Mouse (Mus musculus): ENCODE measurements around the gene Srebf2. TPM values are rescaled to one million over a fixed set of nuclear protein-coding genes. Genes with fewer than 3 reads are reported as not detected.

Gene Srebf2
- polyA plus RNA-seq, 1 experiment, result 63.9 TPM

GRCm38 (mm10) chr15:82187924-82188323, 40.9 kb downstream of the Srebf2 start:
- Histone ChIP-seq H3K27ac (ENCODE audit: insufficient read depth, low read depth, low read length) (no peak overlapping the region), H3K4me1 (ENCODE audit: control insufficient read depth, insufficient read depth, low read length) (no peaks in the 10 kb centered on the region), H3K4me3 (ENCODE audit: insufficient read depth, low read length) (no peak overlapping the region)
- TF ChIP-seq POLR2A (IDR thresholded peaks at IDR 0.05; ENCODE audit: borderline replicate concordance, low read depth, low read length), result no peak
- no peak for TF ChIP-seq CTCF (IDR thresholded peaks at IDR 0.05; ENCODE audit: low read depth, low read length)

GRCm38 (mm10) chr15:82188481-82189240, 41.7 kb downstream of the Srebf2 start:
- Histone ChIP-seq H3K4me3 (ENCODE audit: insufficient read depth, low read length) (no peak overlapping the region), H3K4me1 (ENCODE audit: control insufficient read depth, insufficient read depth, low read length) (no peaks in the 10 kb centered on the region), H3K27ac (ENCODE audit: insufficient read depth, low read depth, low read length) (no peak overlapping the region)
- no peak for TF ChIP-seq POLR2A (IDR thresholded peaks at IDR 0.05; ENCODE audit: borderline replicate concordance, low read depth, low read length)
- TF ChIP-seq CTCF (IDR thresholded peaks at IDR 0.05; ENCODE audit: low read depth, low read length), result no peak

GRCm38 (mm10) chr15:82192617-82193016, 45.6 kb downstream of the Srebf2 start:
- Histone ChIP-seq H3K4me1 (ENCODE audit: control insufficient read depth, insufficient read depth, low read length) (no peaks in the 10 kb centered on the region), H3K27ac (ENCODE audit: insufficient read depth, low read depth, low read length) (no peak overlapping the region)
- TF ChIP-seq CTCF (IDR thresholded peaks at IDR 0.05; ENCODE audit: low read depth, low read length), result no peak
- TF ChIP-seq POLR2A (IDR thresholded peaks at IDR 0.05; ENCODE audit: borderline replicate concordance, low read depth, low read length), result no peak

GRCm38 (mm10) chr15:82196300-82196699, 49.3 kb downstream of the Srebf2 start:
- H3K27ac ChIP-seq (ENCODE audit: insufficient read depth, low read depth, low read length), result no peak overlapping the region
- H3K4me1 ChIP-seq (ENCODE audit: control insufficient read depth, insufficient read depth, low read length), result peaks cover 6% of the 10 kb centered on the region
- TF ChIP-seq CTCF (IDR thresholded peaks at IDR 0.05; ENCODE audit: low read depth, low read length) (no peak), POLR2A (IDR thresholded peaks at IDR 0.05; ENCODE audit: borderline replicate concordance, low read depth, low read length) (no peak)

More at GRCm38 (mm10) chr15:82192617-82193016, 45.6 kb downstream of the Srebf2 start:
- H3K4me3 ChIP-seq (ENCODE audit: insufficient read depth, low read length), result no peak overlapping the region

GRCm38 (mm10) chr15:82197246-82197750, 50.3 kb downstream of the Srebf2 start:
- no peak overlapping the region for H3K27ac ChIP-seq (ENCODE audit: insufficient read depth, low read depth, low read length)
- H3K4me3 ChIP-seq (ENCODE audit: insufficient read depth, low read length), result no peak overlapping the region
- H3K4me1 ChIP-seq (ENCODE audit: control insufficient read depth, insufficient read depth, low read length), result peaks cover 6% of the 10 kb centered on the region
- TF ChIP-seq POLR2A (IDR thresholded peaks at IDR 0.05; ENCODE audit: borderline replicate concordance, low read depth, low read length), result no peak
- no peak for TF ChIP-seq CTCF (IDR thresholded peaks at IDR 0.05; ENCODE audit: low read depth, low read length)

More at GRCm38 (mm10) chr15:82196300-82196699, 49.3 kb downstream of the Srebf2 start:
- no peak overlapping the region for H3K4me3 ChIP-seq (ENCODE audit: insufficient read depth, low read length)

GRCm38 (mm10) chr15:82197937-82198336, 51.0 kb downstream of the Srebf2 start:
- TF ChIP-seq POLR2A (IDR thresholded peaks at IDR 0.05; ENCODE audit: borderline replicate concordance, low read depth, low read length) (no peak), CTCF (IDR thresholded peaks at IDR 0.05; ENCODE audit: low read depth, low read length) (no peak)
- no peak overlapping the region for H3K4me3 ChIP-seq (ENCODE audit: insufficient read depth, low read length)
- H3K27ac ChIP-seq (ENCODE audit: insufficient read depth, low read depth, low read length), result no peak overlapping the region
- peaks cover 6% of the 10 kb centered on the region for H3K4me1 ChIP-seq (ENCODE audit: control insufficient read depth, insufficient read depth, low read length)

GRCm38 (mm10) chr15:82198342-82198741, 51.4 kb downstream of the Srebf2 start:
- TF ChIP-seq CTCF (IDR thresholded peaks at IDR 0.05; ENCODE audit: low read depth, low read length) (no peak), POLR2A (IDR thresholded peaks at IDR 0.05; ENCODE audit: borderline replicate concordance, low read depth, low read length) (no peak)
- Histone ChIP-seq H3K27ac (ENCODE audit: insufficient read depth, low read depth, low read length) (no peak overlapping the region), H3K4me3 (ENCODE audit: insufficient read depth, low read length) (no peak overlapping the region), H3K4me1 (ENCODE audit: control insufficient read depth, insufficient read depth, low read length) (peaks cover 6% of the 10 kb centered on the region)

GRCm38 (mm10) chr15:82199546-82199945, 52.6 kb downstream of the Srebf2 start:
- TF ChIP-seq CTCF (IDR thresholded peaks at IDR 0.05; ENCODE audit: low read depth, low read length) (no peak), POLR2A (IDR thresholded peaks at IDR 0.05; ENCODE audit: borderline replicate concordance, low read depth, low read length) (no peak)
- Histone ChIP-seq H3K27ac (ENCODE audit: insufficient read depth, low read depth, low read length) (no peak overlapping the region), H3K4me3 (ENCODE audit: insufficient read depth, low read length) (no peak overlapping the region), H3K4me1 (ENCODE audit: control insufficient read depth, insufficient read depth, low read length) (peaks cover 6% of the 10 kb centered on the region)

- H3K4me3 ChIP-seq (ENCODE audit: insufficient read depth, low read length), result no peak overlapping the region
- no peak overlapping the region for H3K27ac ChIP-seq (ENCODE audit: insufficient read depth, low read depth, low read length)
- H3K4me1 ChIP-seq (ENCODE audit: control insufficient read depth, insufficient read depth, low read length), result peaks cover 6% of the 10 kb centered on the region
- TF ChIP-seq POLR2A (IDR thresholded peaks at IDR 0.05; ENCODE audit: borderline replicate concordance, low read depth, low read length), result no peak
- TF ChIP-seq CTCF (IDR thresholded peaks at IDR 0.05; ENCODE audit: low read depth, low read length), result no peak
Observed at GRCm38 (mm10) chr15:82202086-82202485, 55.1 kb downstream of the Srebf2 start.

GRCm38 (mm10) chr15:82203090-82203489, 56.1 kb downstream of the Srebf2 start:
- no peak overlapping the region for H3K27ac ChIP-seq (ENCODE audit: insufficient read depth, low read depth, low read length)
- H3K4me3 ChIP-seq (ENCODE audit: insufficient read depth, low read length), result no peak overlapping the region
- H3K4me1 ChIP-seq (ENCODE audit: control insufficient read depth, insufficient read depth, low read length), result peaks cover 2% of the 10 kb centered on the region
- TF ChIP-seq CTCF (IDR thresholded peaks at IDR 0.05; ENCODE audit: low read depth, low read length), result no peak
- no peak for TF ChIP-seq POLR2A (IDR thresholded peaks at IDR 0.05; ENCODE audit: borderline replicate concordance, low read depth, low read length)

Data from bone marrow macrophage, adult 2 months (primary cell).